Mouse (Mus musculus): ENCODE data around the gene Gm20388. TPM values are rescaled to one million over a fixed set of nuclear protein-coding genes. Genes with fewer than 3 reads are reported as not detected.
A peak's percentile ranks its signal among the peaks of the same experiment; 100 is the strongest.

Gm20388 gene
- polyA plus RNA-seq, 1 experiment from 2014 or later: not detected

- ATAC-seq (ENCODE audit: low FRiP score, low TSS enrichment) (no peak), DNase-seq (ENCODE audit: low spot score) (no peak)
- WGBS: 72% methylated on average over 3 of the region's 3 CpGs
- Histone ChIP-seq H3K9me3 (ENCODE audit: control insufficient read depth, low read length) (no peaks in the 10 kb centered on the region), H3K27me3 (ENCODE audit: control insufficient read depth, insufficient read depth, low read length) (no peaks in the 10 kb centered on the region), H3K4me1 (replicated peaks; ENCODE audit: control insufficient read depth, insufficient read depth) (no peaks in the 10 kb centered on the region), H3K36me3 (ENCODE audit: control insufficient read depth, insufficient read depth, low read length) (no peaks in the 10 kb centered on the region), H3K27ac (replicated peaks) (no peak overlapping the region), H3K4me2 (replicated peaks; ENCODE audit: low read depth) (no peak overlapping the region), H3K9ac (ENCODE audit: low read length) (no peak overlapping the region), H3K4me3 (ENCODE audit: low read depth, low read length) (no peak overlapping the region)
- TF ChIP-seq EP300 (optimal IDR thresholded peaks at IDR 0.05) (no peak), CTCF (IDR thresholded peaks at IDR 0.05; ENCODE audit: low read depth) (no peak)
Observed at GRCm38 (mm10) chr8:122084145-122084544, 2173.5 kb downstream of the Gm20388 start.

GRCm38 (mm10) chr8:122084726-122085410, 2174.2 kb downstream of the Gm20388 start:
- no peak overlapping the region for H3K9ac ChIP-seq (ENCODE audit: low read length)
- H3K4me2 ChIP-seq (replicated peaks; ENCODE audit: low read depth): no peak overlapping the region
- no peak overlapping the region for H3K27ac ChIP-seq (replicated peaks)
- no peaks in the 10 kb centered on the region for H3K27me3 ChIP-seq (ENCODE audit: control insufficient read depth, insufficient read depth, low read length)
- H3K36me3 ChIP-seq (ENCODE audit: control insufficient read depth, insufficient read depth, low read length): no peaks in the 10 kb centered on the region
- H3K4me3 ChIP-seq (ENCODE audit: low read depth, low read length): no peak overlapping the region
- H3K4me1 ChIP-seq (replicated peaks; ENCODE audit: control insufficient read depth, insufficient read depth): no peaks in the 10 kb centered on the region
- DNase-seq (ENCODE audit: low spot score) (no peak), ATAC-seq (ENCODE audit: low FRiP score, low TSS enrichment) (0 out of 2 replicates have a peak, but pooled peaks have one; percentile 6)
- no peaks in the 10 kb centered on the region for H3K9me3 ChIP-seq (ENCODE audit: control insufficient read depth, low read length)
- TF ChIP-seq CTCF (IDR thresholded peaks at IDR 0.05; ENCODE audit: low read depth) (no peak), EP300 (optimal IDR thresholded peaks at IDR 0.05) (no peak)
- WGBS: 66% methylated on average over 15 of the region's 15 CpGs

- no peaks in the 10 kb centered on the region for H3K9me3 ChIP-seq (ENCODE audit: control insufficient read depth, low read length)
- no peaks in the 10 kb centered on the region for H3K27me3 ChIP-seq (ENCODE audit: control insufficient read depth, insufficient read depth, low read length)
- H3K4me2 ChIP-seq (replicated peaks; ENCODE audit: low read depth): no peak overlapping the region
- no peak overlapping the region for H3K27ac ChIP-seq (replicated peaks)
- DNase-seq (ENCODE audit: low spot score) (no peak), ATAC-seq (ENCODE audit: low FRiP score, low TSS enrichment) (no peak)
- no peak overlapping the region for H3K4me3 ChIP-seq (ENCODE audit: low read depth, low read length)
- no peaks in the 10 kb centered on the region for H3K4me1 ChIP-seq (replicated peaks; ENCODE audit: control insufficient read depth, insufficient read depth)
- TF ChIP-seq EP300 (optimal IDR thresholded peaks at IDR 0.05): no peak
- no peak for TF ChIP-seq CTCF (IDR thresholded peaks at IDR 0.05; ENCODE audit: low read depth)
- no peak overlapping the region for H3K9ac ChIP-seq (ENCODE audit: low read length)
- 84% methylated on average over 12 of the region's 12 CpGs for WGBS
- H3K36me3 ChIP-seq (ENCODE audit: control insufficient read depth, insufficient read depth, low read length): no peaks in the 10 kb centered on the region
Observed at GRCm38 (mm10) chr8:122086064-122086463, 2175.4 kb downstream of the Gm20388 start.

GRCm38 (mm10) chr8:122088631-122089030, 2178.0 kb downstream of the Gm20388 start:
- Histone ChIP-seq H3K36me3 (ENCODE audit: control insufficient read depth, insufficient read depth, low read length) (no peaks in the 10 kb centered on the region), H3K4me2 (replicated peaks; ENCODE audit: low read depth) (no peak overlapping the region), H3K27ac (replicated peaks) (no peak overlapping the region), H3K9me3 (ENCODE audit: control insufficient read depth, low read length) (no peaks in the 10 kb centered on the region), H3K9ac (ENCODE audit: low read length) (no peak overlapping the region), H3K4me3 (ENCODE audit: low read depth, low read length) (no peak overlapping the region), H3K27me3 (ENCODE audit: control insufficient read depth, insufficient read depth, low read length) (no peaks in the 10 kb centered on the region), H3K4me1 (replicated peaks; ENCODE audit: control insufficient read depth, insufficient read depth) (no peaks in the 10 kb centered on the region)
- no peak for ATAC-seq (ENCODE audit: low FRiP score, low TSS enrichment)
- WGBS: 81% methylated on average over 16 of the region's 16 CpGs
- TF ChIP-seq CTCF (IDR thresholded peaks at IDR 0.05; ENCODE audit: low read depth) (peak; percentile 7; the same call in 1 of the 2 replicates), EP300 (optimal IDR thresholded peaks at IDR 0.05) (no peak)
- DNase-seq (ENCODE audit: low spot score): no peak

GRCm38 (mm10) chr8:122089186-122089700, 2178.6 kb downstream of the Gm20388 start:
- ATAC-seq (ENCODE audit: low FRiP score, low TSS enrichment): no peak
- Histone ChIP-seq H3K27me3 (ENCODE audit: control insufficient read depth, insufficient read depth, low read length) (no peaks in the 10 kb centered on the region), H3K27ac (replicated peaks) (no peak overlapping the region), H3K9ac (ENCODE audit: low read length) (no peak overlapping the region), H3K4me3 (ENCODE audit: low read depth, low read length) (no peak overlapping the region), H3K4me2 (replicated peaks; ENCODE audit: low read depth) (no peak overlapping the region), H3K36me3 (ENCODE audit: control insufficient read depth, insufficient read depth, low read length) (no peaks in the 10 kb centered on the region), H3K4me1 (replicated peaks; ENCODE audit: control insufficient read depth, insufficient read depth) (no peaks in the 10 kb centered on the region), H3K9me3 (ENCODE audit: control insufficient read depth, low read length) (no peaks in the 10 kb centered on the region)
- DNase-seq (ENCODE audit: low spot score): no peak
- TF ChIP-seq EP300 (optimal IDR thresholded peaks at IDR 0.05): no peak
- no peak for TF ChIP-seq CTCF (IDR thresholded peaks at IDR 0.05; ENCODE audit: low read depth)
- WGBS: 68% methylated on average over 7 of the region's 7 CpGs

- Histone ChIP-seq H3K9ac (ENCODE audit: low read length) (no peak overlapping the region), H3K4me3 (ENCODE audit: low read depth, low read length) (no peak overlapping the region), H3K4me2 (replicated peaks; ENCODE audit: low read depth) (no peak overlapping the region), H3K27me3 (ENCODE audit: control insufficient read depth, insufficient read depth, low read length) (no peaks in the 10 kb centered on the region), H3K4me1 (replicated peaks; ENCODE audit: control insufficient read depth, insufficient read depth) (no peaks in the 10 kb centered on the region), H3K9me3 (ENCODE audit: control insufficient read depth, low read length) (no peaks in the 10 kb centered on the region), H3K36me3 (ENCODE audit: control insufficient read depth, insufficient read depth, low read length) (no peaks in the 10 kb centered on the region), H3K27ac (replicated peaks) (no peak overlapping the region)
- ATAC-seq (ENCODE audit: low FRiP score, low TSS enrichment) (no peak), DNase-seq (ENCODE audit: low spot score) (no peak)
- WGBS: 88% methylated on average over 5 of the region's 5 CpGs
- TF ChIP-seq EP300 (optimal IDR thresholded peaks at IDR 0.05): no peak
- no peak for TF ChIP-seq CTCF (IDR thresholded peaks at IDR 0.05; ENCODE audit: low read depth)
Observed at GRCm38 (mm10) chr8:122092476-122092875, 2181.8 kb downstream of the Gm20388 start.
